Mouse (Mus musculus) layer of hippocampus, adult 9-11 months (tissue): ENCODE data around the gene Pip5kl1.

Source experiments
- DNase-seq: peaks from one replicate; pipeline ENCODE4 v3.0.0; 2022

The Pip5kl1 gene

GRCm38 (mm10) chr2:32587731-32588321 is 13.2 kb downstream of the Pip5kl1 start:
- DNase-seq = no peak

- DNase-seq = peak; percentile 48
These were observed 14.7 kb downstream of the Pip5kl1 start for GRCm38 (mm10) chr2:32589213-32589795.

GRCm38 (mm10) chr2:32590224-32590623 is 15.6 kb downstream of the Pip5kl1 start:
- DNase-seq = peak; percentile 72

GRCm38 (mm10) chr2:32591249-32591648 is 16.7 kb downstream of the Pip5kl1 start:
- DNase-seq = no peak

GRCm38 (mm10) chr2:32596725-32597124 is 22.1 kb downstream of the Pip5kl1 start:
- DNase-seq = no peak

GRCm38 (mm10) chr2:32597248-32597647 is 22.7 kb downstream of the Pip5kl1 start:
- DNase-seq = no peak

- DNase-seq = no peak
These were observed 23.1 kb downstream of the Pip5kl1 start for GRCm38 (mm10) chr2:32597699-32598098.

GRCm38 (mm10) chr2:32598506-32598905 is 23.9 kb downstream of the Pip5kl1 start:
- no peak for DNase-seq

- DNase-seq = no peak
These were observed 24.8 kb downstream of the Pip5kl1 start, which contains the start of gene St6galnac6 for GRCm38 (mm10) chr2:32599409-32599808. Gene St6galnac6 (plus strand): TSS chr2:32599709.

- no peak for DNase-seq
These were observed 26.9 kb downstream of the Pip5kl1 start for GRCm38 (mm10) chr2:32601417-32602065.

GRCm38 (mm10) chr2:32602600-32603054 is 28.0 kb downstream of the Pip5kl1 start:
- DNase-seq = peak; percentile 87

GRCm38 (mm10) chr2:32604631-32605030 is 30.0 kb downstream of the Pip5kl1 start:
- no peak for DNase-seq

GRCm38 (mm10) chr2:32606161-32607142 is 31.9 kb downstream of the Pip5kl1 start:
- peak; percentile 88 for DNase-seq

GRCm38 (mm10) chr2:32607262-32607947 is 32.8 kb downstream of the Pip5kl1 start:
- DNase-seq = peak; percentile 59

- peak; percentile 72 for DNase-seq
These were observed 33.7 kb downstream of the Pip5kl1 start for GRCm38 (mm10) chr2:32608141-32608777.

- no peak for DNase-seq
These were observed 34.3 kb downstream of the Pip5kl1 start for GRCm38 (mm10) chr2:32608778-32609435.

- DNase-seq = no peak
These were observed 36.1 kb downstream of the Pip5kl1 start for GRCm38 (mm10) chr2:32610610-32611229.

- DNase-seq = no peak
These were observed 37.7 kb downstream of the Pip5kl1 start for GRCm38 (mm10) chr2:32612274-32612673.

GRCm38 (mm10) chr2:32617109-32617508 is 42.5 kb downstream of the Pip5kl1 start:
- DNase-seq = no peak

- DNase-seq = no peak
These were observed 43.0 kb downstream of the Pip5kl1 start for GRCm38 (mm10) chr2:32617601-32618000.

- no peak for DNase-seq
These were observed 43.5 kb downstream of the Pip5kl1 start for GRCm38 (mm10) chr2:32618051-32618450.
